Mouse (Mus musculus): ENCODE measurements around the gene Optn. TPM values are rescaled to one million over a fixed set of nuclear protein-coding genes. Genes with fewer than 3 reads are reported as not detected.
"Not testable (repeated sequence)": the region's sequence is repeated elsewhere in the genome, so short reads cannot be mapped to it uniquely, and the experiment has no call there.

Optn gene
- polyA plus RNA-seq, 1 experiment, result 51.5 TPM

GRCm38 (mm10) chr2:5077490-5077889 is 13.6 kb upstream of the Optn start:
- no peaks in the 10 kb centered on the region for H3K36me3 ChIP-seq (ENCODE audit: control insufficient read depth, insufficient read depth, low read length)
- TF ChIP-seq CTCF (IDR thresholded peaks at IDR 0.05; ENCODE audit: extremely low read depth, insufficient read length, insufficient replicate concordance, low read depth, low read length) (no peak), POLR2A (IDR thresholded peaks at IDR 0.05; ENCODE audit: low read depth, low read length) (no peak)
- peak overlapping the region; percentile 64 for H3K27ac ChIP-seq (ENCODE audit: insufficient read depth, low read depth, low read length)
- WGBS, result 77% methylated on average over 2 of the region's 2 CpGs
- peaks cover 14% of the 10 kb centered on the region; the same call in 1 of the 2 replicates for H3K4me1 ChIP-seq (ENCODE audit: control insufficient read depth, insufficient read depth, insufficient read length, low read length)
- H3K27me3 ChIP-seq (ENCODE audit: control insufficient read depth, insufficient read depth, low read length), result no peaks in the 10 kb centered on the region
- no peak overlapping the region for H3K4me3 ChIP-seq (ENCODE audit: low read depth, low read length)

DNA sequence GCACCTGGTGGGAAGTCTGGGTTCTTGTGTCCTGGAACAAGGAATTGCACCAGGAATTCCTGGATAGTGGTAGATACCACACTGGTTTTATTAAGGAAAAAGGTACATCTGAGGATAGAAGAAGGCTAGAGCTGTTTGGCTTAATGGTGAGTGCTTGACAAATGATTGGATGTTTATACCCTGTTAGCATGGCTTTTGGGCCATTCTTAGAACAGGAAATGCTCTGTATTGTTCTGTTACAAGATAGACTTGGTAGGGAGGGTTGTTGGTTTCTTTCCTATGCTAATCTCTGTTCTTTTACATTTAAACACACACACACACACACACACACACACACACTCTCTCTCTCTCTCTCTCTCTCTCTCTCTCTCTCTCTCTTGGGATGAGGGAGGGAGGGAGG is 12.0 kb upstream of the Optn start:
- Histone ChIP-seq H3K4me3 (ENCODE audit: low read depth, low read length) (no peak overlapping the region), H3K36me3 (ENCODE audit: control insufficient read depth, insufficient read depth, low read length) (no peaks in the 10 kb centered on the region), H3K4me1 (ENCODE audit: control insufficient read depth, insufficient read depth, insufficient read length, low read length) (peaks cover 14% of the 10 kb centered on the region; the same call in 1 of the 2 replicates), H3K27ac (ENCODE audit: insufficient read depth, low read depth, low read length) (no peak overlapping the region), H3K27me3 (ENCODE audit: control insufficient read depth, insufficient read depth, low read length) (no peaks in the 10 kb centered on the region)
- TF ChIP-seq CTCF (IDR thresholded peaks at IDR 0.05; ENCODE audit: extremely low read depth, insufficient read length, insufficient replicate concordance, low read depth, low read length), result no peak
- no peak for TF ChIP-seq POLR2A (IDR thresholded peaks at IDR 0.05; ENCODE audit: low read depth, low read length)

DNA sequence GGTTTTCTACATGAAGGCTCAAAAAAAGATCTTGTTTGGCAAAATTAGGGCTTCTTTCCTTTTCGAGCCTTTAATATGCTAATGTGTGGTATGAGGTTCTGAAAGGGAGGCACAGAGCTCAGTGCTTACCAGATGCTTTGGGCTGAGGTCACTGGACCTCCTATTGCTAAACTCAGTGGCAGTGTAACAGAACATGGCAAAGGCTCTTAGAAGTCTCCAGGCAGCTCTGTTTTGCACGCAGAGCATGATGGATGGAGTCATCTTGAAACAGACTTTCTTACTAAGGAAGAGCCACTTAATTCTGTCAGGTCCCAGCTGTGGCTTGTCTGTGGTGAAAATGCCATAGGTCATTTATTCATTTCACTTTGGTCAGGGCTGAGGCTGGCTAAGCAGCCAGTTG is 11.6 kb upstream of the Optn start:
- Histone ChIP-seq H3K27me3 (ENCODE audit: control insufficient read depth, insufficient read depth, low read length) (no peaks in the 10 kb centered on the region), H3K4me1 (ENCODE audit: control insufficient read depth, insufficient read depth, insufficient read length, low read length) (peaks cover 14% of the 10 kb centered on the region; the same call in 1 of the 2 replicates), H3K4me3 (ENCODE audit: low read depth, low read length) (no peak overlapping the region), H3K27ac (ENCODE audit: insufficient read depth, low read depth, low read length) (no peak overlapping the region), H3K36me3 (ENCODE audit: control insufficient read depth, insufficient read depth, low read length) (no peaks in the 10 kb centered on the region)
- 79% methylated on average over 2 of the region's 2 CpGs for WGBS
- TF ChIP-seq CTCF (IDR thresholded peaks at IDR 0.05; ENCODE audit: extremely low read depth, insufficient read length, insufficient replicate concordance, low read depth, low read length) (no peak), POLR2A (IDR thresholded peaks at IDR 0.05; ENCODE audit: low read depth, low read length) (no peak)

GRCm38 (mm10) chr2:5073785-5074184 is 9.9 kb upstream of the Optn start:
- Histone ChIP-seq H3K27me3 (ENCODE audit: control insufficient read depth, insufficient read depth, low read length) (no peaks in the 10 kb centered on the region), H3K36me3 (ENCODE audit: control insufficient read depth, insufficient read depth, low read length) (no peaks in the 10 kb centered on the region), H3K27ac (ENCODE audit: insufficient read depth, low read depth, low read length) (peak overlapping the region; percentile 86), H3K4me1 (ENCODE audit: control insufficient read depth, insufficient read depth, insufficient read length, low read length) (peaks cover 14% of the 10 kb centered on the region; the same call in 1 of the 2 replicates), H3K4me3 (ENCODE audit: low read depth, low read length) (no peak overlapping the region)
- TF ChIP-seq CTCF (IDR thresholded peaks at IDR 0.05; ENCODE audit: extremely low read depth, insufficient read length, insufficient replicate concordance, low read depth, low read length) (no peak), POLR2A (IDR thresholded peaks at IDR 0.05; ENCODE audit: low read depth, low read length) (no peak)
- 42% methylated on average over 3 of the region's 3 CpGs for WGBS

GRCm38 (mm10) chr2:5067951-5068350 is 4.1 kb upstream of the Optn start:
- Histone ChIP-seq H3K27me3 (ENCODE audit: control insufficient read depth, insufficient read depth, low read length) (no peaks in the 10 kb centered on the region), H3K27ac (ENCODE audit: insufficient read depth, low read depth, low read length) (peak overlapping the region; percentile 63), H3K4me1 (ENCODE audit: control insufficient read depth, insufficient read depth, insufficient read length, low read length) (peaks cover 13% of the 10 kb centered on the region; the same call in 1 of the 2 replicates), H3K36me3 (ENCODE audit: control insufficient read depth, insufficient read depth, low read length) (no peaks in the 10 kb centered on the region), H3K4me3 (ENCODE audit: low read depth, low read length) (no peak overlapping the region)
- no peak for TF ChIP-seq CTCF (IDR thresholded peaks at IDR 0.05; ENCODE audit: extremely low read depth, insufficient read length, insufficient replicate concordance, low read depth, low read length)
- no peak for TF ChIP-seq POLR2A (IDR thresholded peaks at IDR 0.05; ENCODE audit: low read depth, low read length)
- 22% methylated on average over 4 of the region's 4 CpGs for WGBS

DNA sequence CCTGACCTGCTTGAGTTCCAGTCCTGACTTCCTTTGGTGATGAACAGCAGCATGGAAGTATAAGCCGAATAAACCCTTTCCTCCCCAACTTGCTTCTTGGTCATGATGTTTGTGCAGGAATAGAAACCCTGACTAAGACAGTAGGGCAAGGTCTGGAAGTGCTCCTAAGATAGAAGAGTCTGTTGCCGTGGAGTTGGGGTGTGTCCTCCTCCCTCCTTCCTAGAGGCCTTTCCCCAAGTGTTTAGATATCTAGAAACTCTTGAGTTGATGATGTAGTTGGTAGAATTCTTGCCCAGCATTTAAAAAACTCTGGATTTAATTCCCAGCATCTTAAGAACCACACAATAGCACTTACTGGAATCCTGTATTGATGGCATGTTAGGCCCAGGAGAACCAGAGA is 3.4 kb upstream of the Optn start:
- Histone ChIP-seq H3K4me1 (ENCODE audit: control insufficient read depth, insufficient read depth, insufficient read length, low read length) (peaks cover 13% of the 10 kb centered on the region; the same call in 1 of the 2 replicates), H3K27ac (ENCODE audit: insufficient read depth, low read depth, low read length) (peak overlapping the region; percentile 63)
- WGBS, result 52% methylated on average over 2 of the region's 2 CpGs
- not testable (repeated sequence) for H3K4me3 ChIP-seq (ENCODE audit: low read depth, low read length); H3K27me3 ChIP-seq (ENCODE audit: control insufficient read depth, insufficient read depth, low read length); H3K36me3 ChIP-seq (ENCODE audit: control insufficient read depth, insufficient read depth, low read length)

- peak overlapping the region; percentile 90; the same call in 1 of the 2 replicates for H3K4me3 ChIP-seq (ENCODE audit: low read depth, low read length)
- H3K36me3 ChIP-seq (ENCODE audit: control insufficient read depth, insufficient read depth, low read length), result peaks cover 6% of the 10 kb centered on the region; the same call in 1 of the 2 replicates
- no peaks in the 10 kb centered on the region for H3K27me3 ChIP-seq (ENCODE audit: control insufficient read depth, insufficient read depth, low read length)
- 30% methylated on average over 4 of the region's 4 CpGs for WGBS
- 0 out of 2 replicates have a peak overlapping the region, but pooled peaks have one; percentile 22 for H3K27ac ChIP-seq (ENCODE audit: insufficient read depth, low read depth, low read length)
- no peak for TF ChIP-seq CTCF (IDR thresholded peaks at IDR 0.05; ENCODE audit: extremely low read depth, insufficient read length, insufficient replicate concordance, low read depth, low read length)
- no peak for TF ChIP-seq POLR2A (IDR thresholded peaks at IDR 0.05; ENCODE audit: low read depth, low read length)
- peaks cover 17% of the 10 kb centered on the region; the same call in 1 of the 2 replicates for H3K4me1 ChIP-seq (ENCODE audit: control insufficient read depth, insufficient read depth, insufficient read length, low read length)
These were observed 396 bp upstream of the Optn start for GRCm38 (mm10) chr2:5064247-5064646.

All from small intestine, adult 2 months (tissue).